Mouse (Mus musculus): ENCODE results near the gene Fhl1. TPM values are rescaled to one million over a fixed set of nuclear protein-coding genes. Genes with fewer than 3 reads are reported as not detected.

Fhl1 gene
- 0.67 to 22.2 TPM (median 0.96 TPM) in 3 replicates for total RNA-seq (2017)

DNA sequence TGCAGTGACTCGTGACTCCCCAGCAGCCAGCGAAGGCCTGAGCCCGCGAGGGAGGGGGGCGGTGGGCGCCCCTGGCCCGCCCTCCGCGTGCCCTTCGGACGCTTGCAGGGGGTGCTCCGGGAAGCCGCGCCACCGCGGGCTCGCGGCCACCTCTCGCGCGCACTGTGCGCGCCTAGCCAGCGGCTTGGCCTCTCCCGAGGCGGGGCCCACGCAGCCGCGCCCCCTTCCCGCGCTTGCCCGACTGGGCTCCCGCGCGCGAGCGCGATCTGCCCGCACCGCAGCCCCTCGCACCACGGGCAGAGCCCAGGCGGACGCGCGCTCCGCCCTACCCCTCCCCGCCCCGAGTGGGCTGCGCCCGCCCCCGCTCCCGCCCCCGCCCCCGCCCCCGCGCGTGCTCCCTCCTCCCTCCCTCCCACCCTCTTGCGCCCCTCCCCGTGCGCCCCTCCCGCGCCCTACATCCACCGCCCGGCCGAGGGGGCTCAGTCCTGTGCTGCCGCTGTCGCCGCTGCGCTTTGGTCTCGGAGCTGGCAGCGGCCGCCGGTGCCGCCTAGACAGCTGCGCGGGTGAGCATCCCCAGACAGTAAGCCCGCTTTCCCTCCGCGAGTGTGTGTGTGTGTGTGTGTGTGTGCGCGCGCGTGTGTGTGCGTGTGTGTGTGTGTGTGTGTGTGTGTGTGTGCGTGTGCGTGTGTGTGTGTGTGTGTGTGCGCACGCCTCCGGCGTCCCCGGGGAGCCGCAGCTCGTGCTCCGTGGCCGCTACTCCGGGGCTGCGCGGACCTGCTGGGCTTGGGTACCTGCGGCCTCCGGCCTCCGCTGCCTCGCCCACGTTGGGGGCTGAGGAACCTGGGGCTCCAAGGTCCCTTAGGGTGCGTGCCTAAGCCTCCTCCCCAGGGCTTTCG is at the start of gene Fhl1:
Fhl1 (plus strand) TSS at position 482 of the 896 bp plus-strand sequence.
- no peak for ATAC-seq (replicated peaks; ENCODE audit: insufficient number of reproducible peaks, low FRiP score, low TSS enrichment, poor library complexity, severe bottlenecking)

GRCm38 (mm10) chrX:56682156-56682720 is 49.3 kb upstream of the Fhl1 start:
- ATAC-seq (replicated peaks; ENCODE audit: insufficient number of reproducible peaks, low FRiP score, low TSS enrichment, poor library complexity, severe bottlenecking) = no peak

GRCm38 (mm10) chrX:56683521-56683920 is 48.1 kb upstream of the Fhl1 start:
- ATAC-seq (replicated peaks; ENCODE audit: insufficient number of reproducible peaks, low FRiP score, low TSS enrichment, poor library complexity, severe bottlenecking) = no peak

GRCm38 (mm10) chrX:56692554-56692953 is 39.0 kb upstream of the Fhl1 start:
- ATAC-seq (replicated peaks; ENCODE audit: insufficient number of reproducible peaks, low FRiP score, low TSS enrichment, poor library complexity, severe bottlenecking) = no peak

- no peak for ATAC-seq (replicated peaks; ENCODE audit: insufficient number of reproducible peaks, low FRiP score, low TSS enrichment, poor library complexity, severe bottlenecking)
Observed at GRCm38 (mm10) chrX:56694539-56694938, 37.0 kb upstream of the Fhl1 start.

DNA sequence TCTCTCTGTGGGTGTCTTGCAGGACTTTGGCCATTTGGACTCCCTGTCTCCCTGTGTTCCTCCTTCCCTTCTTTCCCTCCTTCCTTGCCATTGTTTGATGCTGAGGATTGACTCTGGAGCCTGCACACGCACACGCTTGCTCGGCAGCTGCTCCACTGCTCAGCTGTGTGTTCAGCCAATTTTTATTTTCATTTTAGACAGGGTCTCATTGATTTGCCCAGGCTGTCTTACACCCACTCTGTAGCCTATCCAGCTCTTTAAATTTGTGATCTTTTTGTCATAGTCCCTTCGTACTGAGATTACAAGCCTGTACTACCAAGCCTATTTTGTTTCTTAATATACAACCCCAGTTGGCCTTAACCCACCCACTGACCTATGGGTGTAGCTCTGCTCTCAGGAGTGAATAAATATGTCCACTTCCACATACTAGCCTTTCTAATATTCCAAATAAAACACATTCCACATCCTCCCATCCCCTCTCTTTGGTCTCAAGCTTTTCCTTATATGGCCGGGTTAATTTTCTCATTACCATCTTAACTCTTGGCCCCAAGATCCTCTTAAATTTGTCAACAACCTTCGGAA is 34.3 kb upstream of the Fhl1 start:
- no peak for ATAC-seq (replicated peaks; ENCODE audit: insufficient number of reproducible peaks, low FRiP score, low TSS enrichment, poor library complexity, severe bottlenecking)

- no peak for ATAC-seq (replicated peaks; ENCODE audit: insufficient number of reproducible peaks, low FRiP score, low TSS enrichment, poor library complexity, severe bottlenecking)
Observed at GRCm38 (mm10) chrX:56697886-56698285, 33.7 kb upstream of the Fhl1 start.

- no peak for ATAC-seq (replicated peaks; ENCODE audit: insufficient number of reproducible peaks, low FRiP score, low TSS enrichment, poor library complexity, severe bottlenecking)
Observed at GRCm38 (mm10) chrX:56701261-56701660, 30.3 kb upstream of the Fhl1 start.

- no peak for ATAC-seq (replicated peaks; ENCODE audit: insufficient number of reproducible peaks, low FRiP score, low TSS enrichment, poor library complexity, severe bottlenecking)
Observed at GRCm38 (mm10) chrX:56703965-56704562, 27.5 kb upstream of the Fhl1 start.

DNA sequence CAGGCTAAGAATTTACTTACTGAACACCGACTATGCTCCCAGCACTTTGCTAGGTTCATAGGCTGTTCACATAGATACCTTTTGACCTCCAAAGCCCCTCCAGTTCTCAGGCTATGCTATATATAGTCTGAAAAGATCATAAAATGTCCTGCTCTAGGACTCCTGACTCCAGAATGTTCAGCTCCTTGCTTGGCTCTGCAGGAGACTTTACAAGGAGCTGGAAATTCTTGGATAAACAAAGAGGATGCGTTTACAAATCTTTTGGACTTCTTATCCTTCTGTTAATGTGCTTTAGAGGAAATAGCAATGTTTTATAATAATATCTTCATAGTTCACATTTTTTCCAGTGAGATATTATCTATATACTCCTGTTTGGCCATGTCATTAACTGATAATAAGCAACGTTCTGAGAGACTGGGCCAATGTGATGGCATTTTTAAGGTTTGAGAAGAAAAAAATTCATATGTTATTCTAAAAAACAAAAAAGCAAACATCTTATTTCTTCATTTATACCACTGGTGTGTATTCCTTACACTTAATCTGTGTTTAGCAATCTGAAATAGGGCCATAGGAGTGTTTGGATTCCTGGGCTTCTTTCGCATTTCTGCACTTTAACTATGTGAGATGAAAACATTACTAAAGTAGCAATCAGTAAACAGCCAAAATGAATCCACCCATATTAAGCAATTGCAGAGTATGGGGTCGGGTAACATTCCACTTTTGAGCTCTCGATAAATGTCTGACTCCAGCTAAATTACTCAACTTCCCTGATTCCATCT is 22.8 kb upstream of the Fhl1 start:
- ATAC-seq (replicated peaks; ENCODE audit: insufficient number of reproducible peaks, low FRiP score, low TSS enrichment, poor library complexity, severe bottlenecking) = no peak

GRCm38 (mm10) chrX:56710522-56710921 is 21.1 kb upstream of the Fhl1 start:
- ATAC-seq (replicated peaks; ENCODE audit: insufficient number of reproducible peaks, low FRiP score, low TSS enrichment, poor library complexity, severe bottlenecking) = no peak

GRCm38 (mm10) chrX:56712666-56713065 is 18.9 kb upstream of the Fhl1 start:
- no peak for ATAC-seq (replicated peaks; ENCODE audit: insufficient number of reproducible peaks, low FRiP score, low TSS enrichment, poor library complexity, severe bottlenecking)

DNA sequence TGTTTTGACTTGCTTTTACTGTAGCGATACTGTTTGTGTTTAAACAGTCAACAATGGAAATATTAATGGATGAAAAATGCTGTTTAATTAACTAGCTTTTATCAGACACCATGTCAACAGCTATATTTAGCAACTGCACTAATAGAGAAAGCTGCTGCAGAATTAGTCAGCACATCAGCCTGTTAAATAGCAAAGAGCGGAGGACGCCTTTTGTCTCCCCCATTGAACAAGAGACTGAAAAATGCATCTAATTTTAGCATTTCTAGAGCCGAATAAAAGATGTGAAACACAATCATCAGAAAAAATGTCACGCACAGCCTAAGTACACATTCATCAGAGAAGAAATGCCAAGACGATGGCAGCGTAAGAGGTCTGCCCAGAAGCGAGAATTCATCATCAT is 9.0 kb upstream of the Fhl1 start:
- ATAC-seq (replicated peaks; ENCODE audit: insufficient number of reproducible peaks, low FRiP score, low TSS enrichment, poor library complexity, severe bottlenecking) = no peak

- no peak for ATAC-seq (replicated peaks; ENCODE audit: insufficient number of reproducible peaks, low FRiP score, low TSS enrichment, poor library complexity, severe bottlenecking)
Observed at GRCm38 (mm10) chrX:56728507-56728906, 3.1 kb upstream of the Fhl1 start.

- no peak for ATAC-seq (replicated peaks; ENCODE audit: insufficient number of reproducible peaks, low FRiP score, low TSS enrichment, poor library complexity, severe bottlenecking)
Observed at GRCm38 (mm10) chrX:56730828-56731305, 720 bp upstream of the Fhl1 start.

GRCm38 (mm10) chrX:56732401-56732800 is 814 bp downstream of the Fhl1 start:
- ATAC-seq (replicated peaks; ENCODE audit: insufficient number of reproducible peaks, low FRiP score, low TSS enrichment, poor library complexity, severe bottlenecking) = no peak

- no peak for ATAC-seq (replicated peaks; ENCODE audit: insufficient number of reproducible peaks, low FRiP score, low TSS enrichment, poor library complexity, severe bottlenecking)
Observed at GRCm38 (mm10) chrX:56734436-56734835, 2.8 kb downstream of the Fhl1 start.

DNA sequence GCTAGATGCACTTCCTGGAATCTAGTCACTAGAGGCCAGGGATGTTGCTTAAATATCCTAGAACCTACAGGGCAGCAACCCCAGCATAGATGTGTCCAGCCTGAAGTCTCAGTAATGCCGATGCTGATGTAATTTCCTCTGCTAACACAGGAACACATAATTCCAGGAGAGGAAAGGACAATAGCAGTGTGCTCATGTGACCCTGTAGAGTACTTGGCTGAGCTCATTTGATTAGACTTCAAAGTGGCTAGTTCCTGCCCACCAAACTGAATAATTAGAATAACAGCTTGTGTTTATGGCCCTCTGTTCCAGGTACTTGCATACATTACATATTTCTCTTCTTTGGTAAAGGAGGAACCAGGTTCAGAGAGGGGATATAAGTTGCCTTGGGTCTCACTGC is 4.6 kb downstream of the Fhl1 start:
- no peak for ATAC-seq (replicated peaks; ENCODE audit: insufficient number of reproducible peaks, low FRiP score, low TSS enrichment, poor library complexity, severe bottlenecking)
